Mouse (Mus musculus): ENCODE results near the gene Det1. TPM values are rescaled to one million over a fixed set of nuclear protein-coding genes. Genes with fewer than 3 reads are reported as not detected.

The Det1 gene
- polyA plus RNA-seq, 2 experiments = 6.3 to 6.9 TPM

DNA sequence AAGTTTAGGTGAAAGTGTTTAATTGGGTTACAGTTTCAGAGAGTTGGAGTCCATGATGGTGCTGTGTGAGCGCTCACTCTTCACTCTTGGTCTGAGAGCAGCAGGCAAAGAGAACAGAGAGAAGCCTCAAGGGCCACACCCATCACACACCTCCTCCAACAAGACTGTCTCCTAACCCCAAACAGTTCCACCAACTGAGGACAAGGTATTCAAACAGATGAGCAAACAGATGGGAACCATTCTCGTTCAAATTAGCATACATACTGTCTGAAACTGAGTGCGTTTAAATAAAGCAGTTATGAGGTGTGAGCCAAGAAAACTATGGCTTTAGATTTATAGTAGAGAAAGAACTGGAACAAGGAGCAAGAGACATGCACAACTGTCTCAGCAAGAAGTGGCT, 50.4 kb downstream of the Det1 start:
- TF ChIP-seq CTCF (IDR thresholded peaks at IDR 0.05; ENCODE audit: low read depth) (no peak), EP300 (IDR thresholded peaks at IDR 0.05; ENCODE audit: low read depth) (no peak)
- H3K4me2 ChIP-seq (ENCODE audit: low read depth) = no peak overlapping the region
- H3K36me3 ChIP-seq (replicated peaks; ENCODE audit: control insufficient read depth, insufficient read depth, low read depth) = no peaks in the 10 kb centered on the region; the same call in 1 of the 2 replicates
- no peak overlapping the region for H3K27ac ChIP-seq
- H3K9ac ChIP-seq (replicated peaks) = no peak overlapping the region
- no peaks in the 10 kb centered on the region for H3K9me3 ChIP-seq (ENCODE audit: control insufficient read depth, low read length)
- peaks cover 51 to 55% of the 10 kb centered on the region in 2 experiments for H3K4me1 ChIP-seq (replicated peaks; ENCODE audit: control insufficient read depth in 2 of 2, insufficient read depth in 2 of 2, low read length in 1 of 2)
- ATAC-seq (ENCODE audit: insufficient read depth) = no peak
- no peak for DNase-seq (ENCODE audit: low read depth in 3 of 3, low spot score in 3 of 3)
- 68% methylated on average over 3 of the region's 3 CpGs for WGBS (ENCODE audit: insufficient replicate concordance)
- H3K27me3 ChIP-seq (ENCODE audit: control insufficient read depth, insufficient read depth, low read length) = no peaks in the 10 kb centered on the region
- no peak overlapping the region for H3K4me3 ChIP-seq (ENCODE audit: insufficient read depth in 1 of 2, low read depth in 2 of 2, low read length in 2 of 2)

DNA sequence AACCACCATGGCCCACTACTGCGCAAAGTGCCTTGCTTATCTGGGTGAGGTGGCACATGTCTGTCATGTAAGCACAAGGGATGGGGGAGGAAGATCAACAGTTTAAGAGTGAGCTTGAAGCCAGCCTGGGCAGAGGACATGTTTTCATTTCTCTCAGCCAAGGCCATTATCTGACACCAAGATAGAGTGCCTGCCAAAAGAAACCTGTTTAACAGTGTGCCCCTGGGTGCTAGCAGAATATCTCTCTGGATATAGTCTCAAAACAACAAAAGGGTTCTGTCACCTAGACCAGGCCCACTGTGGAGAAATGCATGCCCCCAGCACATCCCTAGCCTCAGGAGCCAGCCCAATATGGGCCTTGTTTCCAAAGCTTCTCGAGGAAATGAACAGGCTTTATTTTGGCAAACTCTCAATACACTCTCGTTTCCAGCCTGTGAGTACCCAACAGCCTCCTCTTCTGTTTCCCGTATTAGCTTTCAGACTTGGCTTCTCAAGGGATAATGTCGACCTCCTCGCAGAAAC, 52.4 kb downstream of the Det1 start:
- H3K4me3 ChIP-seq (ENCODE audit: insufficient read depth in 1 of 2, low read depth in 2 of 2, low read length in 2 of 2) = no peak overlapping the region
- no peaks in the 10 kb centered on the region for H3K9me3 ChIP-seq (ENCODE audit: control insufficient read depth, low read length)
- H3K9ac ChIP-seq (replicated peaks) = 0 out of 2 replicates have a peak overlapping the region, but pooled peaks have one; percentile 3
- ATAC-seq (ENCODE audit: insufficient read depth) (no peak), DNase-seq (ENCODE audit: low read depth in 3 of 3, low spot score in 3 of 3) (no peak)
- H3K4me2 ChIP-seq (ENCODE audit: low read depth) = no peak overlapping the region
- peak overlapping the region; percentile 20; the same call in 1 of the 2 replicates for H3K27ac ChIP-seq
- TF ChIP-seq EP300 (IDR thresholded peaks at IDR 0.05; ENCODE audit: low read depth) (no peak), CTCF (IDR thresholded peaks at IDR 0.05; ENCODE audit: low read depth) (no peak)
- peaks cover 40% of the 10 kb centered on the region in 2 experiments for H3K4me1 ChIP-seq (replicated peaks; ENCODE audit: control insufficient read depth in 2 of 2, insufficient read depth in 2 of 2, low read length in 1 of 2)
- WGBS (ENCODE audit: insufficient replicate concordance) = 63% methylated on average over 6 of the region's 6 CpGs
- H3K27me3 ChIP-seq (ENCODE audit: control insufficient read depth, insufficient read depth, low read length) = no peaks in the 10 kb centered on the region
- H3K36me3 ChIP-seq (replicated peaks; ENCODE audit: control insufficient read depth, insufficient read depth, low read depth) = peaks cover 7% of the 10 kb centered on the region

DNA sequence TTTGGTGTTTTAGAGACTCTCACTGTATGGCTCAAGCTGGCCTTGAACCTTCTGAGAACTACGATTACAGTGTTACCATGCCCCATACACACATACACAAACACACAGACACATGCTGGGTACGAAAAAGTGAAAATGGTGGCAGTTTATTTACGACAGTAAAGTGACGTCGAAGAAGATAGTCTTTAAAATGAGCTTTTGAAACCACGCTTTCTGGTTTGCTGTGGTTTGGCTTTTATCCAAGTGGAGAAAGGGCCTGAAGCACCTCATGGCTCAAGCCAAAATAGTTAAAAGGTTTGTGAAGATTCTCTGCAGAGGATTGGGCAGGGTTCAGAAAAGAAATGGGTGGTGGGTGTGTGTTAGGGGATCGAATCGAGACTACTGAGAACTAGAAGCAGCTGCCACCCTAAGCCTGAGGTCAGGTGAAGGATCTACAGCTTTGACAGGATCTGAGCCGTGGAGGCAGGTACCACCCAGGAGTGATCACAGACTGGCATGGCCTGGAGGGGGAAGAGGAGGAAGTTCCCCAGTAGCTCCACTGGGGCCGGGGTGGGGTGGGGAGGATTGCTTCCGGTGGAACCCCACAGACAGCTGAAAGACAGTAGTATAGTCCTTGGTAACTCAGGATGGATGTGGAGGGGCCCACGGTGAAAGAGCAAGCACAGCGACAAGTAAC, 53.0 kb downstream of the Det1 start:
- DNase-seq (ENCODE audit: low read depth in 3 of 3, low spot score in 3 of 3) (no peak), ATAC-seq (ENCODE audit: insufficient read depth) (no peak)
- Histone ChIP-seq H3K4me1 (replicated peaks; ENCODE audit: control insufficient read depth in 2 of 2, insufficient read depth in 2 of 2, low read length in 1 of 2) (peaks cover 36% of the 10 kb centered on the region in 2 experiments), H3K36me3 (replicated peaks; ENCODE audit: control insufficient read depth, insufficient read depth, low read depth) (peaks cover 10% of the 10 kb centered on the region), H3K9ac (replicated peaks) (0 out of 2 replicates have a peak overlapping the region, but pooled peaks have one; percentile 3), H3K4me2 (ENCODE audit: low read depth) (no peak overlapping the region), H3K27me3 (ENCODE audit: control insufficient read depth, insufficient read depth, low read length) (no peaks in the 10 kb centered on the region), H3K27ac (peak overlapping the region; percentile 20; the same call in 1 of the 2 replicates), H3K4me3 (ENCODE audit: insufficient read depth in 1 of 2, low read depth in 2 of 2, low read length in 2 of 2) (no peak overlapping the region), H3K9me3 (ENCODE audit: control insufficient read depth, low read length) (no peaks in the 10 kb centered on the region)
- 51% methylated on average over 13 of the region's 13 CpGs for WGBS (ENCODE audit: insufficient replicate concordance)
- TF ChIP-seq CTCF (IDR thresholded peaks at IDR 0.05; ENCODE audit: low read depth) = no peak
- no peak for TF ChIP-seq EP300 (IDR thresholded peaks at IDR 0.05; ENCODE audit: low read depth)

DNA sequence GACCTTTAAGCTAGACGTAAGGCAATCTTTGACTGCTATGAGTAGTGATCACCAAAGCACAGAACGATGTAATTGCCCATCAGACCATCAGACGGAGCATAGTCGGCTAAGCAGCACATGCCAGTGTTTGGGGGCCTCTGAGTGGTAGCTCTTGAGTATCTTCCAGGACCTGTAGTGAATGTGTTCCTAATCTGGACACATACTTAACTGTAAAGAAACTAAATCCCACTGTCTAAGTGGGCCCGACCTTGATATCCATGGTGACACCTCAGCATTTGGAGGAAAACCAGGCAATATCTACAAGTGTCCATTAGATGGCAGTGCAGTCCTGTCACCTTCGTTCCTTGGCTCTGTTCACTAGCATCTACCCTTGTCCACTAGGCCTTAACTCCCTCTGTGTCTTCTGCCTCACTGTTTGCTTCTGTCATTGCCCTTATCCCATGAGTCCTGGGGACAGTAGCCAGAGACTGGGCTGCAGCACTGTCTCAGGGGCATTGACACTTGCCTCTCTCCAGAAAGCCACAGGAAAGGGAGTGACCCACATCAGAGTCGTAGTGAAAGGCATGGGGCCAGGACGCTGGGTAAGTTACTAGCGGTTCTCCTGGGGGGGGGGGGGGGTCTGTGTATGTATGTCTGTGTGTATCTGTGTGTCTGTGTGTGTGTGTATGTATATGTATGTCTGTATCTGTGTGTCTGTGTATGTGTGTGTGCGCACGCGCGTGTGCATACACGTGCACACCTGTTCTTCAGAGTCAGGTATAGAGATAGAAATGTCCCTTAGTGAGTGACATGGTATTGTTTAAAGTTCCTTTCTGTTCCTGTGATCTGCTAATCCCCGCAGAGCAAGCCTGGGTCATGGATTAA, 55.5 kb downstream of the Det1 start:
- H3K4me2 ChIP-seq (ENCODE audit: low read depth) = no peak overlapping the region
- DNase-seq (ENCODE audit: low read depth in 3 of 3, low spot score in 3 of 3) (peak; percentile 45 to 53 (median 49)), ATAC-seq (ENCODE audit: insufficient read depth) (peak; percentile 60; the same call in 1 of the 2 replicates)
- peaks cover 16 to 22% of the 10 kb centered on the region in 2 experiments for H3K4me1 ChIP-seq (replicated peaks; ENCODE audit: control insufficient read depth in 2 of 2, insufficient read depth in 2 of 2, low read length in 1 of 2)
- no peak overlapping the region for H3K27ac ChIP-seq
- no peak overlapping the region for H3K9ac ChIP-seq (replicated peaks)
- 78% methylated on average over 15 of the region's 15 CpGs for WGBS (ENCODE audit: insufficient replicate concordance)
- peaks cover 14% of the 10 kb centered on the region for H3K36me3 ChIP-seq (replicated peaks; ENCODE audit: control insufficient read depth, insufficient read depth, low read depth)
- H3K27me3 ChIP-seq (ENCODE audit: control insufficient read depth, insufficient read depth, low read length) = no peaks in the 10 kb centered on the region
- no peaks in the 10 kb centered on the region for H3K9me3 ChIP-seq (ENCODE audit: control insufficient read depth, low read length)
- TF ChIP-seq EP300 (IDR thresholded peaks at IDR 0.05; ENCODE audit: low read depth) (no peak), CTCF (IDR thresholded peaks at IDR 0.05; ENCODE audit: low read depth) (peak; percentile 94)
- no peak overlapping the region for H3K4me3 ChIP-seq (ENCODE audit: insufficient read depth in 1 of 2, low read depth in 2 of 2, low read length in 2 of 2)
